Mouse (Mus musculus): Measurements from ENCODE around the gene Dmxl2.

DNA sequence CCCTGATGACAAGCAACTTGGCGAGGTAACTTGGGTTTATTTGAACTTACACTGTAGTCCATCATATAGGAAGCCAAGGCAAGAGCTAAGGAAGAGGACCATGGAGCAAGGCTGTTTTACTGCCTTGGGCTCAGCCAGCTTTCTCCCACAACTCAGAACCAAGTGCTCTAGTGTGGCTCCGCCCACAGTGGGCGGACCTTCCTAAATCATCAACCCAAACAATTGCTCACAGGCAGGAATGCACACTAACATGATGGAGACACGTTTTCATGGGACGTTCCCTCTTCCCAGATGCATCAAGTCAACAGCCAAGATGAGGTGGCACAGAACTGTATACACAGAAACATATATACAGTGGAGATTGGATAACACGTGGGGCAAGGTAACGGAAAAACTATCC, 159.4 kb downstream of the Dmxl2 start:
- TF ChIP-seq POLR2A (IDR thresholded peaks at IDR 0.05; ENCODE audit: insufficient read depth, low read depth, low read length) (no peak), CTCF (IDR thresholded peaks at IDR 0.05; ENCODE audit: insufficient read depth, low read depth, low read length) (no peak)
